11 mouse cellular contexts compared by ENCODE assay signal in the genomic region with DNA sequence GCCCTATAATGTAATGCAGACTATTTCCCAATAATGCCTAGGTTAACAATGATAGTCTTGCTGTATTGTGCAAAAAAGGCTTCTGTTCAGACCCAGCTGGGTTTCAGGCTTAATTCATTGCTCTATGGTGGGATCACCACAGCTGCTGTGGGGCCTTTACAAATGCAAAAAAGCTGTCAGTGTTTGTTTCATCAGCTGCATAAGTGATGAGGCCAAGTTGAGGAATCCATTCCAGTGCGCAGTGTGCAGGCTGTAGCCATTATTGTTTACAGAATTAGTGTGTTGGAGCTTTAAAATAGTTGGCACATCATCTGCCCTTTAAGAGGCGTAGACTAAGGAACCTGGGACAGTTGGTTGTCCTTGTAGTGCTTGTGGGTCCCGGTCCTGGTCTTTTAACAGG. TPM values are rescaled to one million over a fixed set of nuclear protein-coding genes. Genes with fewer than 3 reads are reported as not detected.
A peak's percentile ranks its signal among the peaks of the same experiment; 100 is the strongest.
DNase-seq lines count a peak whose midpoint lies in the region; ATAC-seq and TF ChIP-seq lines count a peak whose summit lies in the region.
"Had no signal": no experiment of that assay in that cellular context is flagged by ENCODE, and none has a peak within 500 bp of the region (broad histone marks: within the 10 kb centered on the region; RNA-seq: fewer than 3 reads in every experiment).

No protein-coding gene starts in this region.

- WGBS in embryonic facial prominence, embryonic 11.5 days, result 57% methylated on average over 3 of the region's 3 CpGs
- 50% methylated on average over 3 of the region's 3 CpGs for WGBS in embryonic facial prominence, embryonic 10.5 days
- WGBS in forebrain, embryonic 10.5 days, result 33% methylated on average over 3 of the region's 3 CpGs
- WGBS in hindbrain, postnatal 0 days, result 25% methylated on average over 3 of the region's 3 CpGs
- 34% methylated on average over 3 of the region's 3 CpGs for WGBS in neural tube, embryonic 11.5 days
- 72% methylated on average over 3 of the region's 3 CpGs for WGBS in heart, embryonic 10.5 days
- WGBS in kidney, embryonic 14.5 days, result 73% methylated on average over 3 of the region's 3 CpGs

- H3K4me1 ChIP-seq in embryonic facial prominence, embryonic 11.5 days (ENCODE audit: control insufficient read depth, insufficient read depth, low read length), result no peaks in the 10 kb centered on the region
- H3K4me1 ChIP-seq in embryonic facial prominence, embryonic 10.5 days, result peaks cover 73% of the 10 kb centered on the region
- peaks cover 98% of the 10 kb centered on the region for H3K4me1 ChIP-seq in forebrain, embryonic 10.5 days
- H3K4me1 ChIP-seq in hindbrain, postnatal 0 days (ENCODE audit: insufficient read depth, low read length), result peaks cover 14% of the 10 kb centered on the region
- H3K4me1 ChIP-seq in neural tube, embryonic 11.5 days (ENCODE audit: control insufficient read depth, insufficient read depth, low read length), result peaks cover 37% of the 10 kb centered on the region
- peaks cover 35% of the 10 kb centered on the region for H3K4me1 ChIP-seq in heart, embryonic 10.5 days
- peaks cover 17% of the 10 kb centered on the region for H3K4me1 ChIP-seq in kidney, embryonic 14.5 days (ENCODE audit: control insufficient read depth, insufficient read depth, low read length)

- no peaks in the 10 kb centered on the region for H3K36me3 ChIP-seq in embryonic facial prominence, embryonic 11.5 days (replicated peaks; ENCODE audit: control insufficient read depth, insufficient read depth, low read depth, low read length)
- H3K36me3 ChIP-seq in embryonic facial prominence, embryonic 10.5 days (replicated peaks), result peaks cover 3% of the 10 kb centered on the region; the same call in 1 of the 2 replicates
- H3K36me3 ChIP-seq in forebrain, embryonic 10.5 days (replicated peaks), result no peaks in the 10 kb centered on the region
- H3K36me3 ChIP-seq in hindbrain, postnatal 0 days (ENCODE audit: insufficient read depth, low read length), result no peaks in the 10 kb centered on the region
- H3K36me3 ChIP-seq in neural tube, embryonic 11.5 days (ENCODE audit: control insufficient read depth, insufficient read depth, low read length), result no peaks in the 10 kb centered on the region
- H3K36me3 ChIP-seq in heart, embryonic 10.5 days, result no peaks in the 10 kb centered on the region
- H3K36me3 ChIP-seq in kidney, embryonic 14.5 days (ENCODE audit: control insufficient read depth, insufficient read depth, low read length), result no peaks in the 10 kb centered on the region
- H3K36me3 ChIP-seq: intestine, embryonic 15.5 days had no signal

- H3K4me2 ChIP-seq in embryonic facial prominence, embryonic 11.5 days (ENCODE audit: low read depth, low read length), result no peak overlapping the region
- H3K4me2 ChIP-seq in hindbrain, postnatal 0 days (ENCODE audit: low read depth, low read length), result no peak overlapping the region; the same call in 1 of the 2 replicates
- H3K4me2 ChIP-seq in neural tube, embryonic 11.5 days (ENCODE audit: low read depth), result no peak overlapping the region
- H3K4me2 ChIP-seq in kidney, embryonic 14.5 days (replicated peaks; ENCODE audit: low read depth, low read length), result no peak overlapping the region
- H3K4me2 ChIP-seq: intestine, embryonic 15.5 days had no signal

- no peaks in the 10 kb centered on the region for H3K27me3 ChIP-seq in embryonic facial prominence, embryonic 11.5 days (ENCODE audit: control insufficient read depth, insufficient read depth, low read length)
- H3K27me3 ChIP-seq in embryonic facial prominence, embryonic 10.5 days (replicated peaks; ENCODE audit: low read depth, poor library complexity, severe bottlenecking), result no peaks in the 10 kb centered on the region
- H3K27me3 ChIP-seq in forebrain, embryonic 10.5 days (ENCODE audit: poor library complexity, severe bottlenecking), result no peaks in the 10 kb centered on the region
- no peaks in the 10 kb centered on the region for H3K27me3 ChIP-seq in hindbrain, postnatal 0 days (ENCODE audit: insufficient read depth, low read length)
- no peaks in the 10 kb centered on the region for H3K27me3 ChIP-seq in neural tube, embryonic 11.5 days (ENCODE audit: control insufficient read depth, insufficient read depth, low read length)
- H3K27me3 ChIP-seq in heart, embryonic 10.5 days (ENCODE audit: insufficient read depth, poor library complexity, severe bottlenecking), result no peaks in the 10 kb centered on the region
- H3K27me3 ChIP-seq in kidney, embryonic 14.5 days (ENCODE audit: control insufficient read depth, insufficient read depth, low read length), result no peaks in the 10 kb centered on the region
- H3K27me3 ChIP-seq: intestine, embryonic 15.5 days had no signal

- DNase-seq in embryonic facial prominence, embryonic 11.5 days (ENCODE audit: low spot score), result peak; percentile 35
- no peak for DNase-seq in embryonic facial prominence, embryonic 10.5 days (ENCODE audit: low spot score)
- peak; percentile 31 for DNase-seq in forebrain, embryonic 10.5 days (ENCODE audit: extremely low spot score, low spot score)
- peak; percentile 72 for DNase-seq in hindbrain, postnatal 0 days (ENCODE audit: low spot score)
- peak; percentile 79 for DNase-seq in neural tube, embryonic 11.5 days (ENCODE audit: low spot score)
- DNase-seq in heart, embryonic 10.5 days (ENCODE audit: low spot score), result no peak
- no peak for DNase-seq in thymus, adult 18-20 months
- DNase-seq: heart, adult 11 months; lung, postnatal 14 days had no signal

- no peak overlapping the region for H3K9ac ChIP-seq in embryonic facial prominence, embryonic 11.5 days (replicated peaks; ENCODE audit: low read length)
- no peak overlapping the region for H3K9ac ChIP-seq in hindbrain, postnatal 0 days (replicated peaks; ENCODE audit: low read length)
- no peak overlapping the region for H3K9ac ChIP-seq in neural tube, embryonic 11.5 days (ENCODE audit: low read length)
- H3K9ac ChIP-seq in kidney, embryonic 14.5 days (ENCODE audit: low read depth, low read length), result no peak overlapping the region
- H3K9ac ChIP-seq: intestine, embryonic 15.5 days had no signal

- TF ChIP-seq CTCF in hindbrain, postnatal 0 days (IDR thresholded peaks at IDR 0.05; ENCODE audit: low read depth), result no peak

- no peak overlapping the region for H3K4me3 ChIP-seq in embryonic facial prominence, embryonic 11.5 days (ENCODE audit: low read depth, low read length)
- H3K4me3 ChIP-seq in embryonic facial prominence, embryonic 10.5 days, result no peak overlapping the region
- H3K4me3 ChIP-seq in forebrain, embryonic 10.5 days, result 0 out of 2 replicates have a peak overlapping the region, but pooled peaks have one; percentile 8
- H3K4me3 ChIP-seq in hindbrain, postnatal 0 days (ENCODE audit: low read length), result no peak overlapping the region
- no peak overlapping the region for H3K4me3 ChIP-seq in neural tube, embryonic 11.5 days (ENCODE audit: low read depth, low read length)
- H3K4me3 ChIP-seq in heart, embryonic 10.5 days, result no peak overlapping the region
- no peak overlapping the region for H3K4me3 ChIP-seq in kidney, embryonic 14.5 days (ENCODE audit: low read length)
- H3K4me3 ChIP-seq: intestine, embryonic 15.5 days had no signal

- H3K9me3 ChIP-seq in embryonic facial prominence, embryonic 11.5 days (replicated peaks; ENCODE audit: control insufficient read depth, low read length), result no peaks in the 10 kb centered on the region
- H3K9me3 ChIP-seq in embryonic facial prominence, embryonic 10.5 days, result no peaks in the 10 kb centered on the region
- H3K9me3 ChIP-seq in forebrain, embryonic 10.5 days, result no peaks in the 10 kb centered on the region
- H3K9me3 ChIP-seq in hindbrain, postnatal 0 days (ENCODE audit: low read length), result no peaks in the 10 kb centered on the region
- H3K9me3 ChIP-seq in neural tube, embryonic 11.5 days (ENCODE audit: control insufficient read depth, low read length), result no peaks in the 10 kb centered on the region
- no peaks in the 10 kb centered on the region for H3K9me3 ChIP-seq in heart, embryonic 10.5 days
- no peaks in the 10 kb centered on the region for H3K9me3 ChIP-seq in kidney, embryonic 14.5 days (ENCODE audit: control insufficient read depth, low read length)
- H3K9me3 ChIP-seq: intestine, embryonic 15.5 days had no signal

- H3K27ac ChIP-seq in embryonic facial prominence, embryonic 11.5 days (replicated peaks; ENCODE audit: low read depth, low read length), result no peak overlapping the region
- H3K27ac ChIP-seq in embryonic facial prominence, embryonic 10.5 days (replicated peaks), result no peak overlapping the region
- H3K27ac ChIP-seq in forebrain, embryonic 10.5 days, result peak overlapping the region; percentile 36
- H3K27ac ChIP-seq in hindbrain, postnatal 0 days, result 0 out of 2 replicates have a peak overlapping the region, but pooled peaks have one; percentile 32
- 0 out of 2 replicates have a peak overlapping the region, but pooled peaks have one; percentile 75 for H3K27ac ChIP-seq in neural tube, embryonic 11.5 days (ENCODE audit: low read depth, low read length)
- H3K27ac ChIP-seq in heart, embryonic 10.5 days, result no peak overlapping the region
- H3K27ac ChIP-seq in kidney, embryonic 14.5 days (ENCODE audit: low read depth, low read length), result no peak overlapping the region
- H3K27ac ChIP-seq: intestine, embryonic 15.5 days had no signal

- no peak for ATAC-seq in embryonic facial prominence, embryonic 11.5 days (replicated peaks; ENCODE audit: insufficient number of reproducible peaks, low FRiP score, low TSS enrichment, low read depth)
- peak; percentile 86 for ATAC-seq in hindbrain, postnatal 0 days
- ATAC-seq in neural tube, embryonic 11.5 days (ENCODE audit: insufficient read depth, low FRiP score, low TSS enrichment), result peak; percentile 89
- ATAC-seq in kidney, embryonic 14.5 days (ENCODE audit: low FRiP score, low TSS enrichment), result no peak
- ATAC-seq: intestine, embryonic 15.5 days had no signal

RNA-seq across cellular contexts. Expression of a gene that starts 22.5 kb away (rescaled TPM):
- polyA plus RNA-seq in embryonic facial prominence, embryonic 11.5 days (2014; fragmentation: Nextera tagmentation; extraction: Ambion mirVana), result 32.9 and 35.8 TPM in 2 replicates
- polyA plus RNA-seq in embryonic facial prominence, embryonic 10.5 days (2016; fragmentation: Nextera tagmentation; extraction: Ambion mirVana), result 54.9 and 59.4 TPM in 2 replicates
- 65.0 and 71.0 TPM in 2 replicates for polyA plus RNA-seq in forebrain, embryonic 10.5 days (2016; fragmentation: Nextera tagmentation; extraction: Ambion mirVana)
- 20.3 and 21.6 TPM in 2 replicates for total RNA-seq in hindbrain, postnatal 0 days (2014; rRNA removed)
- 19.3 and 19.8 TPM in 2 replicates for polyA plus RNA-seq in hindbrain, postnatal 0 days (2015; fragmentation: Nextera tagmentation; extraction: Ambion mirVana)
- 45.5 and 47.9 TPM in 2 replicates for polyA plus RNA-seq in neural tube, embryonic 11.5 days (2014; fragmentation: Nextera tagmentation; extraction: Ambion mirVana)
- polyA plus RNA-seq in heart, embryonic 10.5 days (2016; fragmentation: Nextera tagmentation; extraction: Ambion mirVana), result 37.0 and 39.8 TPM in 2 replicates
- 27.4 and 28.1 TPM in 2 replicates for polyA plus RNA-seq in kidney, embryonic 14.5 days (2014; fragmentation: Nextera tagmentation; extraction: Ambion mirVana)

Comparison
In these comparisons a context has a peak if more than half of its experiments do, and no peak if none do; other contexts are left out.
1. DNase-seq: peak in embryonic facial prominence, embryonic 11.5 days (single experiment), forebrain, embryonic 10.5 days (single experiment), hindbrain, postnatal 0 days (single experiment) and neural tube, embryonic 11.5 days (single experiment); none in embryonic facial prominence, embryonic 10.5 days (single experiment), heart, embryonic 10.5 days (single experiment) and thymus, adult 18-20 months (0 of 2).
2. ATAC-seq: peak in hindbrain, postnatal 0 days (single experiment) and neural tube, embryonic 11.5 days (single experiment); none in embryonic facial prominence, embryonic 11.5 days (single experiment) and kidney, embryonic 14.5 days (single experiment).
3. H3K27ac ChIP-seq: peak in forebrain, embryonic 10.5 days (single experiment), hindbrain, postnatal 0 days (single experiment) and neural tube, embryonic 11.5 days (single experiment); none in embryonic facial prominence, embryonic 11.5 days (single experiment), embryonic facial prominence, embryonic 10.5 days (single experiment), heart, embryonic 10.5 days (single experiment) and kidney, embryonic 14.5 days (single experiment).